Mouse (Mus musculus) CH12.LX (cell line): ENCODE data around the gene Mthfd2.

ENCODE experiments used
- CHD1 ChIP-seq: IDR thresholded peaks from 2 replicates; pipeline ENCODE4 v1.6.1; 2012; ENCODE audit warnings: low read depth, low read length, improper control_type of control experiment, inconsistent platforms
- CTCF ChIP-seq, 2 experiments: IDR thresholded peaks in 1 of 2; conservative IDR thresholded peaks in 1 of 2; 2 replicates each; pipeline ENCODE4 v1.5.1; 2011 to 2012; ENCODE audit warnings: low read depth in 2 of 2, low read length in 2 of 2, improper control_type of control experiment in 1 of 2, inconsistent platforms in 1 of 2, mild to moderate bottlenecking in 1 of 2, moderate library complexity in 1 of 2
- E2F4 ChIP-seq: IDR thresholded peaks from 2 replicates; pipeline ENCODE4 v1.6.1; 2011; ENCODE audit warnings: low read depth, low read length, improper control_type of control experiment; ENCODE audit not compliant: insufficient replicate concordance
- EP300 ChIP-seq: IDR thresholded peaks from 2 replicates; pipeline ENCODE4 v1.6.1; 2011; ENCODE audit warnings: low read length, improper control_type of control experiment
- JUND ChIP-seq: conservative IDR thresholded peaks from 2 replicates; pipeline ENCODE4 v1.6.1; 2011; ENCODE audit warnings: low read depth, low read length, improper control_type of control experiment
- MAFK ChIP-seq: IDR thresholded peaks from 2 replicates; pipeline ENCODE4 v1.6.1; 2011; ENCODE audit warnings: low read length, improper control_type of control experiment; ENCODE audit not compliant: insufficient replicate concordance
- PAX5 ChIP-seq: IDR thresholded peaks from 2 replicates; pipeline ENCODE4 v1.6.1; 2012; ENCODE audit warnings: low read length, inconsistent platforms, mixed read lengths
- POLR2A ChIP-seq: IDR thresholded peaks from 2 replicates; pipeline ENCODE4 v1.6.1; 2011; ENCODE audit warnings: low read depth, mild to moderate bottlenecking, improper control_type of control experiment, low read length
- UBTF ChIP-seq: IDR thresholded peaks from 2 replicates; pipeline ENCODE4 v1.6.1; 2012; ENCODE audit warnings: low read depth, mild to moderate bottlenecking, inconsistent platforms, low read length, improper control_type of control experiment, moderate library complexity
- ZC3H11A ChIP-seq: IDR thresholded peaks from 2 replicates; pipeline ENCODE4 v1.6.1; 2012; ENCODE audit warnings: low read depth, mild to moderate bottlenecking, inconsistent platforms, low read length, improper control_type of control experiment

DNA sequence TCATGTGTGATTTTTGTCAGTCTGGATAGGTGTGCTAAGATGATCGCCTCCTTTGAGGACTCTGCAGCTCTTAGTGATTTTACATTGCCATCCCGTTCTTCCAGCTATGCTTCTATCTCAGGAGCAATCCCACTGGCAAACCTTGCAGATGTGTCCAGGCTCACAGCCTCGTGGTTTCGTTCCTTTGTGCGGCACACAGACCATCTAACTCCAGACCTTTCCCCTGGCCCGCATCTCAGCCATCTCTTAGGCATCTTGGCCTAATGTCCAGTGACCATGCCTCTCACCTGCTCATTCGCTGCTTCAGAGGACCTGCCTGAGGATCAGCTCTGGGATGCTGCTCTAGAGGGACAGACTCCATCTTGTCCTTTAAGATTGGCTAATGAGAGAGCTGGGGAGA is 24.5 kb upstream of the Mthfd2 start:
- TF ChIP-seq CTCF (conservative IDR thresholded peaks at IDR 0.05 in 1 of 2, IDR thresholded peaks at IDR 0.05 in 1 of 2; ENCODE audit: low read depth in 2 of 2, low read length in 2 of 2), result no peak
- TF ChIP-seq POLR2A, result no peak
- no peak for TF ChIP-seq MAFK
- no peak for TF ChIP-seq UBTF
- no peak for TF ChIP-seq E2F4
- TF ChIP-seq EP300, result no peak
- no peak for TF ChIP-seq PAX5
- no peak for TF ChIP-seq ZC3H11A
- TF ChIP-seq JUND, result no peak
- no peak for TF ChIP-seq CHD1
